Mouse (Mus musculus) midbrain, postnatal 0 days (tissue): ENCODE data around the gene Kansl3. TPM values are rescaled to one million over a fixed set of nuclear protein-coding genes. Genes with fewer than 3 reads are reported as not detected.

Experiments used
- ATAC-seq: fragments of 200-750 bp; cut with Nextera tagmentation; 2 replicates; pipeline ENCODE4 v1.8.0; 2017; ENCODE audit warnings: moderate number of reproducible peaks, mild to moderate bottlenecking, moderate TSS enrichment, moderate library complexity; ENCODE audit not compliant: low FRiP score
- DNase-seq: peaks from one replicate; pipeline ENCODE4 v3.0.0-alpha.2; 2015; ENCODE audit warnings: low spot score
- H3K27ac ChIP-seq: fragments of 300-500 bp; sonication (generic); 2 replicates; pipeline ENCODE4 v1.5.1; 2014; ENCODE audit warnings: low read depth, mild to moderate bottlenecking, low read length, mixed read lengths
- H3K27me3 ChIP-seq: fragments of 300-500 bp; sonication (generic); 2 replicates; pipeline ENCODE4 v1.6.1; 2014; ENCODE audit warnings: low read length, control low read depth, mixed read lengths; ENCODE audit not compliant: insufficient read depth
- H3K36me3 ChIP-seq: fragments of 300-500 bp; sonication (generic); 2 replicates; pipeline ENCODE4 v1.6.1; 2014; ENCODE audit warnings: low read length, control low read depth, mixed read lengths; ENCODE audit not compliant: insufficient read depth
- H3K4me1 ChIP-seq: fragments of 300-500 bp; sonication (generic); 2 replicates; pipeline ENCODE4 v1.6.1; 2014; ENCODE audit warnings: mild to moderate bottlenecking, control low read depth, antibody characterized with exemption, low read length, mixed read lengths; ENCODE audit not compliant: insufficient read depth
- H3K4me2 ChIP-seq: fragments of 300-500 bp; sonication (generic); 2 replicates; pipeline ENCODE4 v1.6.1; 2014; ENCODE audit warnings: low read depth, mild to moderate bottlenecking, low read length, mixed read lengths; ENCODE audit not compliant: poor library complexity, severe bottlenecking
- H3K4me3 ChIP-seq: fragments of 300-500 bp; sonication (generic); 2 replicates; pipeline ENCODE4 v1.5.1; 2014; ENCODE audit warnings: low read depth, mild to moderate bottlenecking, low read length, moderate library complexity
- H3K9ac ChIP-seq: fragments of 300-500 bp; sonication (generic); replicated peaks from 2 replicates; pipeline ENCODE4 v1.6.1; 2014; ENCODE audit warnings: mild to moderate bottlenecking, low read length, moderate library complexity, mixed read lengths; ENCODE audit not compliant: poor library complexity, severe bottlenecking
- H3K9me3 ChIP-seq: fragments of 300-500 bp; sonication (generic); 2 replicates; pipeline ENCODE4 v1.6.1; 2016; ENCODE audit warnings: low read length, control low read depth
- CTCF ChIP-seq: IDR thresholded peaks from 2 replicates; pipeline ENCODE4 v1.5.1; 2016; ENCODE audit warnings: antibody characterized with exemption, mild to moderate bottlenecking
- WGBS: fragments of 180-500 bp; shearing (Covaris S2); extraction: QIAGEN DNeasy Blood & Tissue Kit; methylation state at CpG from one replicate; pipeline ENCODE4 v1.1.7; 2014; 5-methylcytosine and 5-hydroxymethylcytosine counted together
- polyA plus RNA-seq: library from polyadenylated mRNA; unstranded; fragments of >200 nt; fragmentation: Nextera tagmentation; extraction: Ambion mirVana; gene quantifications from 2 replicates; pipeline ENCODE4 v1.2.1, GENCODE M21; 2015
- total RNA-seq: library from RNA; depleted of rRNA; stranded (reverse); fragments of >200 nt; gene quantifications from 2 replicates; pipeline ENCODE4 v1.2.3, GENCODE M21; 2014; rRNA removed

The Kansl3 gene
- total RNA-seq = 62.3 and 67.5 TPM in 2 replicates
- 31.4 and 35.6 TPM in 2 replicates for polyA plus RNA-seq

DNA sequence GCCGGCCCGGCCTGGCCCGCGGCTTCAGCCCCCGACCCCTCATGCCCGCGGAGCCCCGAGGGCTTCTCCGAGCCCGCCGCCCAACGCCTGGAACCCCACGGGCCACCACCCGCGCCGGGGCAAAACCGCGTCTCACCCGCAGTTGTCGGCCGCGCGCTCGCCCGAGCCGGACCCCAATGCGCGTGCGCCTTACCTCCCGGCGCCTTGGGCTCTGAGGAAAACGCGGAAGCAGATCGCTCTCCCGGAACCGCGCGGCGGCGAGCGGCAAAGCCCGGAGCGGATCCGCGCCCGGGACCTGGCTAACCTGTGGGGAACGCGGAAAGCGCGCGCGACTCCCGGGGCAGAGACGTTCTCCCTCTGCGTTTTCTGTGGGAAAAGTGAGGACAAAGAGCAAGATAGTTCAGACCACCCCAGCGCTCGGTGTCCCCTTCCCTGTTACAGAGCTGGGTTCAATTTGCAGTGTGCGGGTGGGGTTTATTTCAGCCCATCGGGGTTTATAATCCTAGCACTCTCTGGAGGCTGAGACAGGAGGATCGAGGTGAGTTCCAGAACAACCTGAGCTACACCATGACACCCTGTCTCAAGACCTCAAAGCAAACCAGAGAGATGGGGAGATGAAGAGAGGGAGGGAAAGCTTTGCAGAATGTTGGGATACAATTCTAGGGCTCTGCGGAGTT is at the start of gene Kansl3:
Gene Kansl3, minus strand, starts transcription at position 213 of the 677 bp plus-strand sequence.
- H3K4me2 ChIP-seq = peak within 1 kb of the TSS; percentile 83
- H3K9me3 ChIP-seq = no peaks in the 10 kb centered on the region
- 0 out of 2 replicates have a peak, but pooled peaks cover 3% of the 10 kb centered on the region for H3K36me3 ChIP-seq
- H3K27ac ChIP-seq = peak within 1 kb of the TSS; percentile 72
- peak within 1 kb of the TSS; percentile 90 for H3K9ac ChIP-seq
- 4% methylated on average over 59 of the region's 61 CpGs for WGBS
- DNase-seq = peak; percentile 91
- no peaks in the 10 kb centered on the region for H3K27me3 ChIP-seq
- TF ChIP-seq CTCF = no peak
- ATAC-seq = peak; percentile 88
- peaks cover 3% of the 10 kb centered on the region; the same call in 1 of the 2 replicates for H3K4me1 ChIP-seq
- peak within 1 kb of the TSS; percentile 92 for H3K4me3 ChIP-seq

- TF ChIP-seq CTCF = no peak
- Histone ChIP-seq H3K27ac (no peak overlapping the region), H3K4me3 (no peak overlapping the region), H3K4me2 (no peak overlapping the region), H3K27me3 (no peaks in the 10 kb centered on the region), H3K4me1 (peaks cover 9% of the 10 kb centered on the region; the same call in 1 of the 2 replicates), H3K9me3 (no peaks in the 10 kb centered on the region), H3K9ac (no peak overlapping the region), H3K36me3 (no peaks in the 10 kb centered on the region)
- ATAC-seq (no peak), DNase-seq (no peak)
- 85% methylated on average over 6 of the region's 6 CpGs for WGBS
Observed at GRCm38 (mm10) chr1:36404531-36404930, 35.5 kb upstream of the Kansl3 start.

DNA sequence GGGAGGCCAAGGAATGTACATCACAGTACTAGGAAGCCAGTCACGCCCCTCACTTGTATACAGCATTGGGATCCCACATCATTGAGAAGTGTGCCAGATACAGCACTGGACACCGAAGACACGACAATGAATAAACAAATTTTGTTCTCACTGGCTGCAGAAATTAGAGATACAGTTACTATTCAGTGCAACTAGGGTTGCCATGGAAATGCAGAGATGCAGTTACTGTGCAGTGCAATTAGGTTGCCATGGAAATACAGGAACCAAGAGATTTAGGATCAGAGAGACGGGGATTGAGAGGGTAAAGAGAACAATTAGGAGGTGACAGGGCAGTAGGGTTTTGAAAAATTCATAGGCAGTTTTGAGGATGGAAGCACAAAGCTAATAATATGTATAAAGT is 32.5 kb upstream of the Kansl3 start:
- no peak for TF ChIP-seq CTCF
- no peak overlapping the region for H3K9ac ChIP-seq
- no peaks in the 10 kb centered on the region for H3K36me3 ChIP-seq
- DNase-seq (peak; percentile 79), ATAC-seq (peak; percentile 82)
- peak overlapping the region; percentile 78 for H3K27ac ChIP-seq
- H3K27me3 ChIP-seq = no peaks in the 10 kb centered on the region
- H3K9me3 ChIP-seq = no peaks in the 10 kb centered on the region
- H3K4me2 ChIP-seq = no peak overlapping the region
- peaks cover 9% of the 10 kb centered on the region; the same call in 1 of the 2 replicates for H3K4me1 ChIP-seq
- 30% methylated on average over 4 of the region's 4 CpGs for WGBS
- H3K4me3 ChIP-seq = no peak overlapping the region

DNA sequence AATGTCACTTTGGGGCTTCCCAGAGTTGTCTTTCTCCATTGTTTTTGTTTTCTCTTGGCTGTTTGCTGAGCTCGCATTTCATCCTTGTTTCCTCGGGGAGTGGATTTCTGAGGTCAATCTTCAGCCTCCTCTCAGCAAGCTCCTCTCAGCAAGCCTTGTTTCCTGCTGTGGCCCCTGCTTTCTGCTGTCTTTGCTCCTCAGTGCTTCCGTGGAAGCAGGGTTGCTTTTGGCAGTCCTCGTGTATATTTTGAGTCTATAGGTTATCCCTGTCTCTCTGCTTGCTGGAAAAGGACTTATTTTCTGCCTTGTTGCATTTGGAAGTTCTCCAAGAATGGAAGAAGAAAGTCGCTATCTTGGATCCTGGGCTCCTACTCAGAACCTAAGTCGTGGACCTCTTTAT is 28.1 kb upstream of the Kansl3 start:
- H3K27me3 ChIP-seq = no peaks in the 10 kb centered on the region
- H3K4me3 ChIP-seq = no peak overlapping the region
- WGBS = 24% methylated on average over 6 of the region's 6 CpGs
- no peak overlapping the region for H3K27ac ChIP-seq
- peaks cover 7% of the 10 kb centered on the region; the same call in 1 of the 2 replicates for H3K4me1 ChIP-seq
- no peak overlapping the region for H3K4me2 ChIP-seq
- H3K36me3 ChIP-seq = no peaks in the 10 kb centered on the region
- DNase-seq (no peak), ATAC-seq (no peak)
- H3K9me3 ChIP-seq = no peaks in the 10 kb centered on the region
- no peak for TF ChIP-seq CTCF
- H3K9ac ChIP-seq = no peak overlapping the region

DNA sequence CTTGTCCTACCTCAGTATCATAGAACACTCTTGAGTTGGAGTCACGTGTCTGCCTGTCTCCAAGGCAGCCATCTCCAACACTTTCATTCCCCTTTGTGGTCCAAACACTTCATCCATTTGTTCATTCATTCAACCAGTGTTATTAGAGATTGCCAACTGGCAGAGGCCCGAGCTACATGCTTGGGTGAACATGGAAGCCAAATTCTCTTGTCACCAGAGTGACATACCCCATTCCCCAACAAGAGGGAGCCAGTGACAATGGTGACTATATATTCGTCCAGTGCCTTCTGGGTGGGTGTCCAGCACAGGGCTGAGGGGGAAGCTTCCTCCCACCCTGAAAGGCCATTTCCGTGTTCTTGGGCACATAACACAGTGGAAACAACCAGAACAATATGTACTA is 10.6 kb upstream of the Kansl3 start:
- Histone ChIP-seq H3K27me3 (no peaks in the 10 kb centered on the region), H3K4me1 (no peaks in the 10 kb centered on the region), H3K4me2 (no peak overlapping the region), H3K36me3 (no peaks in the 10 kb centered on the region), H3K9ac (no peak overlapping the region), H3K27ac (no peak overlapping the region), H3K4me3 (no peak overlapping the region), H3K9me3 (no peaks in the 10 kb centered on the region)
- ATAC-seq (no peak; the same call in 1 of the 2 replicates), DNase-seq (peak; percentile 78)
- 65% methylated on average over 4 of the region's 4 CpGs for WGBS
- peak; percentile 10; the same call in 1 of the 2 replicates for TF ChIP-seq CTCF

DNA sequence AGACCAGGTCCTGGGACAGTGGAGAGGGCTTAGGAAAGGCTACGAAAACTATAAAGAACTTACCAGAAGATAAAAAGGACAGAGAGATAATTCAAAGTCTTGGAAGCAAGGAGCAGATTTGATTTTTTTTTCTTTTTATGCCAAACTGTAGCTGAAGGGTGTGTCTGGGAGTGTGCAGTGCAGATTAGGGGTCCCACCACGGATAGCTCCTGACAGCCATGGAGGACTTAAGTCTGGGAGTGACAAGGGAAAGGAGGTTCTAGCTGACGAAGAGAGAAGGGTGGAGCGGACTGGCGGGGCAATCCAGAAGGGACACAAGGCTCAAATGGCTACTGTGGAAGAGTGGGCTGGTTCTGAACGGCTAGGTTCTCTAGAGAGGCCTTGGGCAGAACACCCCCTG is 9.9 kb upstream of the Kansl3 start:
- H3K9me3 ChIP-seq = no peaks in the 10 kb centered on the region
- H3K36me3 ChIP-seq = no peaks in the 10 kb centered on the region
- ATAC-seq (no peak), DNase-seq (no peak)
- H3K27me3 ChIP-seq = no peaks in the 10 kb centered on the region
- no peak overlapping the region for H3K27ac ChIP-seq
- H3K9ac ChIP-seq = no peak overlapping the region
- H3K4me1 ChIP-seq = no peaks in the 10 kb centered on the region
- WGBS = 69% methylated on average over 6 of the region's 6 CpGs
- H3K4me3 ChIP-seq = no peak overlapping the region
- no peak overlapping the region for H3K4me2 ChIP-seq
- TF ChIP-seq CTCF = no peak
